Mouse (Mus musculus) liver, embryonic 14.5 days (tissue): ENCODE measurements around the gene Cpne4.

Experiments used
- CTCF ChIP-seq: IDR thresholded peaks from 2 replicates; pipeline ENCODE4 v1.5.1; 2016; ENCODE audit warnings: antibody characterized with exemption, low read depth, control low read depth
- EP300 ChIP-seq: IDR thresholded peaks from 2 replicates; pipeline ENCODE4 v1.6.1; 2016; ENCODE audit warnings: antibody characterized with exemption, low read depth

DNA sequence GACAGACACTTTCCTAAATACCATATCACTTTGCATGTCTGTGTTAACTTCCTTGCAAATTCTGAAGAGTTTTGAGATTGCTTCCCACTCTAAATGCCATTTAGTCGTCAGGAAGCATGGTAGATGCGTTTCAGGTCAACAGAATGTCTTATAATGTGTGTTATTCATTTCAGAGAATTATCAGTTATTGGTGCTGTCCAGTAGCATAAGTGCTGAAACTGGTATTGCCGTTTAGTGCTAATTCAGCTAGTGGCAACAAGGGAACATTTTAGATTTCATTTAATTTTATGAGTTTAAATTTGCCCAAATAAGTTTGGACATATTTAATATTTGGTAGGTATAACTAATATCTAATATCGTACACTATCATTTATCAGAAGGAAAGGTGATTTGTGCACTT, 403.5 kb downstream of the Cpne4 start:
- TF ChIP-seq CTCF (no peak), EP300 (no peak)
